Mouse (Mus musculus): ENCODE data around the gene Ak3. TPM values are rescaled to one million over a fixed set of nuclear protein-coding genes. Genes with fewer than 3 reads are reported as not detected.
A peak's percentile ranks its signal among the peaks of the same experiment; 100 is the strongest.

The Ak3 gene
- polyA plus RNA-seq, 1 experiment, result 62.8 TPM

DNA sequence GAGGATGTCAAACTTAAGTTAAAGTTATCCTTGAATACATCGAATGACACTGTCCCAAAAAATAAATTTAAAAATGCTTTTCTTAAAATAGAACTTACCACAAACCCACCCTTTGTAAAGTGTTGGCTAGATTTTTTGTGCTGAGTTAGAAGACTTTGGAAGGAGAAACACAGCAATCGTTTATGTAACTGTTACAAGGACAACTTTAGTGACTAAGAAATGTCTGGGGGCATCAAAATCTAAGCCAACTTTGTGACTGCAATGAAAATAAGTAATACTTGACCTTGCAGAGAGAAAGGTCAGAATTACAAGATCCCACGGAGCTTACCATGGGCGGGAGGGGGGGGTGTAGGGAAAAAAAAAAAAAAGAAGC lies 814 bp downstream of the Ak3 start:
- peak overlapping the region; percentile 54 for H3ac ChIP-seq (ENCODE audit: control insufficient read depth, insufficient read length)
- H3K4me3 ChIP-seq, result peak overlapping the region; percentile 41
- no peak for TF ChIP-seq MYOD1 (IDR thresholded peaks at IDR 0.05; ENCODE audit: control insufficient read depth in 1 of 3, insufficient read length in 2 of 3, low read depth in 2 of 3)
- TF ChIP-seq POLR2A (IDR thresholded peaks at IDR 0.05; ENCODE audit: insufficient read length, low read depth), result no peak
- no peak for TF ChIP-seq USF1 (IDR thresholded peaks at IDR 0.05; ENCODE audit: low read depth)
- no peak for TF ChIP-seq MYOG (IDR thresholded peaks at IDR 0.05; ENCODE audit: control insufficient read depth in 1 of 3, insufficient read depth in 1 of 3, insufficient read length in 2 of 3, low read depth in 2 of 3)
- TF ChIP-seq REST (IDR thresholded peaks at IDR 0.05; ENCODE audit: insufficient read depth, insufficient read length), result no peak
- TF ChIP-seq MAX (IDR thresholded peaks at IDR 0.05; ENCODE audit: low read depth), result no peak
- TF ChIP-seq E2F4 (IDR thresholded peaks at IDR 0.05; ENCODE audit: insufficient read depth), result no peak
- TF ChIP-seq CEBPB (IDR thresholded peaks at IDR 0.05; ENCODE audit: insufficient read depth, poor library complexity, severe bottlenecking), result no peak
- no peak for TF ChIP-seq POLR2AphosphoS2 (IDR thresholded peaks at IDR 0.05; ENCODE audit: insufficient read length, low read depth)
- TF ChIP-seq TCF3 (IDR thresholded peaks at IDR 0.05; ENCODE audit: insufficient read length, low read depth), result no peak
- TF ChIP-seq TCF12 (IDR thresholded peaks at IDR 0.05; ENCODE audit: insufficient read depth, poor library complexity, severe bottlenecking), result no peak
- TF ChIP-seq SRF (IDR thresholded peaks at IDR 0.05; ENCODE audit: control insufficient read depth, insufficient read length, low read depth), result no peak
- peak overlapping the region; percentile 72 for H3K4me2 ChIP-seq (ENCODE audit: low read depth)
- no peaks in the 10 kb centered on the region for H3K27me3 ChIP-seq (ENCODE audit: control insufficient read depth, insufficient read depth, insufficient read length)
- no peaks in the 10 kb centered on the region for H3K36me3 ChIP-seq (ENCODE audit: control insufficient read depth, insufficient read depth)
- H3K79me2 ChIP-seq (ENCODE audit: control insufficient read depth, insufficient read depth), result peaks cover 7% of the 10 kb centered on the region

DNA sequence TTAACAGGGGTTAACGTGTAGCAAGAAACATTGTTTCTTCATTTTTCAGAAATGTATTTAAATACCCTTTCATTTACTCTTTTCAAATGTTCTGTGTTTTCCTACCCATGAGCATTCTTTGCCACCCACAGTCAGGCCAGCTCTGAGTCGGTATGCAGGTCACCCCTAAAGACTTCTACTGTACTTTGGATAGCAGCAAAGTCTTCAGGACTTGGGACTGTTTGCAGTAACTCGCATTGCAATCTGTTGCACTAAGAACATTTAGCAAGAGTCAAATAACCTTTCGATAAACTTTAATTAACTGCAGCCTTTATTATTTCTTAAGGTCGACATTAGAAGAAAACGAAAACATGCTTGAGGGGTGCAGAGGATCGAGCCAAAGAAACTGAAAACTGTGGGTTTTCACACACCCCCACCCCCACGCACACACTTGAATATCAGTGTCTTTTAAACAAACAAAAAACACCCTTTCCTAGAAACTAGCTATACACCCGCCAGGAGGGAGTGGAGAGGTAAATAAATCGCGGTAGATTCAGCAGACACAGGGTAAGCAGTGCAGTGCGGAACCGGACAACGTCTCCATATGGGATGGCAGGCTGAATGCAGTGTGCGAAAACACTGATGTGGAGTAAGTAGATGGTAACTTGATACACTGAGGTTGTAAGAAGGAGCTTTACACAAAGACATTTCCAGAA lies 1.7 kb downstream of the Ak3 start:
- H3K27me3 ChIP-seq (ENCODE audit: control insufficient read depth, insufficient read depth, insufficient read length), result no peaks in the 10 kb centered on the region
- peaks cover 7% of the 10 kb centered on the region for H3K79me2 ChIP-seq (ENCODE audit: control insufficient read depth, insufficient read depth)
- no peak overlapping the region for H3ac ChIP-seq (ENCODE audit: control insufficient read depth, insufficient read length)
- H3K4me2 ChIP-seq (ENCODE audit: low read depth), result peak overlapping the region; percentile 72
- peaks cover under 1% of the 10 kb centered on the region for H3K36me3 ChIP-seq (ENCODE audit: control insufficient read depth, insufficient read depth)
- H3K4me3 ChIP-seq, result peak overlapping the region; percentile 41
- TF ChIP-seq CEBPB (IDR thresholded peaks at IDR 0.05; ENCODE audit: insufficient read depth, poor library complexity, severe bottlenecking) (no peak), E2F4 (IDR thresholded peaks at IDR 0.05; ENCODE audit: insufficient read depth) (no peak)

DNA sequence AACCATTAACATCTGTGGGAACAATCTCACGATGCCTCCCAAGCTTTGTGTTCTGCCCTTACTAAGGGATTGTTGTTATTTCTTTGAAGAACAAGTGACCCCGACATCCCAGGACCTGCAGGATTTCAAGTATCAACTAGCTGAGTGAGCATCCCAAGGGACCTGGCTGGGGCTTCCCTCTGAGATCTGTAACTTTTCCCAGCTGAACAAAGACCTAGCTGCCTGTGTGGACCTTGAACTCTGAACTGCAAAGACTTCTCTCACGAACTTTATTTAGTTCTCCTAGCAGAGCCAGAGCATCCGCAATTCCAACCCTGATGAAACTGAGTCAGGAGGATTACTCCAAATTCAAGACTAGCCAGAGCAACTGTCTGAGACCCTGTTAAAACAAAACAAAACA lies 2.4 kb downstream of the Ak3 start:
- Histone ChIP-seq H3K79me2 (ENCODE audit: control insufficient read depth, insufficient read depth) (peaks cover 7% of the 10 kb centered on the region), H3K4me3 (peak overlapping the region; percentile 41), H3K4me2 (ENCODE audit: low read depth) (peak overlapping the region; percentile 72), H3ac (ENCODE audit: control insufficient read depth, insufficient read length) (no peak overlapping the region), H3K27me3 (ENCODE audit: control insufficient read depth, insufficient read depth, insufficient read length) (no peaks in the 10 kb centered on the region), H3K36me3 (ENCODE audit: control insufficient read depth, insufficient read depth) (peaks cover 4% of the 10 kb centered on the region)
- no peak for TF ChIP-seq MYOG (IDR thresholded peaks at IDR 0.05; ENCODE audit: control insufficient read depth in 1 of 3, insufficient read depth in 1 of 3, insufficient read length in 2 of 3, low read depth in 2 of 3)
- TF ChIP-seq USF1 (IDR thresholded peaks at IDR 0.05; ENCODE audit: low read depth), result no peak
- TF ChIP-seq REST (IDR thresholded peaks at IDR 0.05; ENCODE audit: insufficient read depth, insufficient read length), result no peak
- TF ChIP-seq TCF3 (IDR thresholded peaks at IDR 0.05; ENCODE audit: insufficient read length, low read depth), result no peak
- TF ChIP-seq SRF (IDR thresholded peaks at IDR 0.05; ENCODE audit: control insufficient read depth, insufficient read length, low read depth), result no peak
- no peak for TF ChIP-seq POLR2AphosphoS2 (IDR thresholded peaks at IDR 0.05; ENCODE audit: insufficient read length, low read depth)
- no peak for TF ChIP-seq MAX (IDR thresholded peaks at IDR 0.05; ENCODE audit: low read depth)

DNA sequence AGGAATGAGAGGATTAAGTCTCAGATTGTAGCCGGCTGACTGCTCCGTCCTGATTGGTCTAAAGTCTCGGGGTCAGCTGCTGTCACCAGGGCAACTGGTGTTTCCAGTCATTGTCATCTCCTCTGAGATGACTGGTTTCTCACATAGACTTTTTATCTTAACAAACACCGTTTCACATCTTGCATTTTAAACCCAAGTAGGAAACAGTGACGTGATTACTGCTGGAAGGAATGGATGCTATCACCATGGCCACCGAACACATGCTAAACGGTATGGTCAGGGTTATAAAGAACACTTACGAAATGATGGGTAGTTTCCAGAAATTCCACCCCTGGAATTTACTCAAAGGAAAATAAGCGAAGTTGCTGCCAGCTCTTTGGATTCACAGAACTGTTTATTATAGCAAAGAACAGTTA lies 3.4 kb downstream of the Ak3 start:
- TF ChIP-seq TCF3 (IDR thresholded peaks at IDR 0.05; ENCODE audit: insufficient read length, low read depth) (no peak), MAX (IDR thresholded peaks at IDR 0.05; ENCODE audit: low read depth) (no peak), MYOD1 (IDR thresholded peaks at IDR 0.05; ENCODE audit: control insufficient read depth in 1 of 3, insufficient read length in 2 of 3, low read depth in 2 of 3) (no peak), SRF (IDR thresholded peaks at IDR 0.05; ENCODE audit: control insufficient read depth, insufficient read length, low read depth) (no peak), CEBPB (IDR thresholded peaks at IDR 0.05; ENCODE audit: insufficient read depth, poor library complexity, severe bottlenecking) (no peak), USF1 (IDR thresholded peaks at IDR 0.05; ENCODE audit: low read depth) (no peak)
- no peak overlapping the region for H3ac ChIP-seq (ENCODE audit: control insufficient read depth, insufficient read length)
- H3K79me2 ChIP-seq (ENCODE audit: control insufficient read depth, insufficient read depth), result peaks cover 7% of the 10 kb centered on the region
- H3K4me3 ChIP-seq, result no peak overlapping the region
- peaks cover 9% of the 10 kb centered on the region for H3K36me3 ChIP-seq (ENCODE audit: control insufficient read depth, insufficient read depth)
- H3K4me2 ChIP-seq (ENCODE audit: low read depth), result no peak overlapping the region
- H3K27me3 ChIP-seq (ENCODE audit: control insufficient read depth, insufficient read depth, insufficient read length), result no peaks in the 10 kb centered on the region

DNA sequence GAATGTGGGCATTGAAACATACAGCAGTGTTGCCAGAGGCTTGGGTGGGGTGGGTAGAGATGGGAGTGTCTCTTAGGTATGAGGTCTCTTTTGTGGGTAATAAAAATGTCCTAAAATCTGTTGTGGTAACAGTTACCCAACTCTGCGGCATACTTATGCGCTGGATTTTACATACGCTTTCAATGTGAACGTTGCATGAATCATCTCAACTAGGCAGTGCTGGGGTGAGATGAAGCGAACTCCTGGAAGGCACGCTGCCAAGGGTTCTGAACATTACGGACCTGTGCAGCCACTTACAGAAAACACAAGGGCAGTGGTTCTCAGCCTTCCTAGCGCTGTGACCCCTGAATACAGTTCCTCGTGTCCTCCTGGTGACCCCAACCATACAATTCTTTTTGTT lies 5.1 kb downstream of the Ak3 start:
- H3K4me2 ChIP-seq (ENCODE audit: low read depth), result peak overlapping the region; percentile 6
- H3ac ChIP-seq (ENCODE audit: control insufficient read depth, insufficient read length), result no peak overlapping the region
- no peaks in the 10 kb centered on the region for H3K27me3 ChIP-seq (ENCODE audit: control insufficient read depth, insufficient read depth, insufficient read length)
- H3K79me2 ChIP-seq (ENCODE audit: control insufficient read depth, insufficient read depth), result peaks cover 7% of the 10 kb centered on the region
- H3K4me3 ChIP-seq, result no peak overlapping the region
- H3K36me3 ChIP-seq (ENCODE audit: control insufficient read depth, insufficient read depth), result peaks cover 11% of the 10 kb centered on the region
- no peak for TF ChIP-seq MYOD1 (IDR thresholded peaks at IDR 0.05; ENCODE audit: control insufficient read depth in 1 of 3, insufficient read length in 2 of 3, low read depth in 2 of 3)
- TF ChIP-seq MAX (IDR thresholded peaks at IDR 0.05; ENCODE audit: low read depth), result no peak
- peak; percentile 52 for TF ChIP-seq CEBPB (IDR thresholded peaks at IDR 0.05; ENCODE audit: insufficient read depth, poor library complexity, severe bottlenecking)
